In genomic region chr11:6889660-6890185, GRCm38 (mm10) we compare ENCODE assay signal across 14 mouse cellular contexts. TPM values are rescaled to one million over a fixed set of nuclear protein-coding genes. Genes with fewer than 3 reads are reported as not detected.
A peak's percentile ranks its signal among the peaks of the same experiment; 100 is the strongest.
DNase-seq lines count a peak whose midpoint lies in the region; ATAC-seq lines count a peak whose summit lies in the region.
"Had no signal": no experiment of that assay in that cellular context is flagged by ENCODE, and none has a peak within 500 bp of the region (broad histone marks: within the 10 kb centered on the region; RNA-seq: fewer than 3 reads in every experiment).

No protein-coding gene starts in this region.

- no peaks in the 10 kb centered on the region for H3K36me3 ChIP-seq in hindbrain, embryonic 13.5 days
- H3K36me3 ChIP-seq in hindbrain, embryonic 11.5 days (ENCODE audit: control insufficient read depth, insufficient read depth, low read length), result no peaks in the 10 kb centered on the region
- H3K36me3 ChIP-seq in neural tube, embryonic 13.5 days, result no peaks in the 10 kb centered on the region
- no peaks in the 10 kb centered on the region for H3K36me3 ChIP-seq in forebrain, embryonic 14.5 days (ENCODE audit: control insufficient read depth, insufficient read depth, low read length)
- H3K36me3 ChIP-seq: embryonic facial prominence, embryonic 10.5 days; heart, embryonic 10.5 days had no signal

- peaks cover 12% of the 10 kb centered on the region for H3K4me1 ChIP-seq in hindbrain, embryonic 13.5 days (replicated peaks)
- H3K4me1 ChIP-seq in hindbrain, embryonic 11.5 days (replicated peaks; ENCODE audit: control insufficient read depth, insufficient read depth, low read length), result no peaks in the 10 kb centered on the region
- 0 out of 2 replicates have a peak, but pooled peaks cover 5% of the 10 kb centered on the region for H3K4me1 ChIP-seq in neural tube, embryonic 13.5 days (replicated peaks)
- no peaks in the 10 kb centered on the region for H3K4me1 ChIP-seq in forebrain, embryonic 14.5 days (ENCODE audit: control insufficient read depth, insufficient read depth, low read length)
- H3K4me1 ChIP-seq: heart, embryonic 10.5 days; megakaryocyte, embryonic 14.5 days had no signal

- no peaks in the 10 kb centered on the region for H3K9me3 ChIP-seq in hindbrain, embryonic 13.5 days
- H3K9me3 ChIP-seq in hindbrain, embryonic 11.5 days (ENCODE audit: control insufficient read depth, low read length), result no peaks in the 10 kb centered on the region
- H3K9me3 ChIP-seq in neural tube, embryonic 13.5 days, result no peaks in the 10 kb centered on the region
- no peaks in the 10 kb centered on the region for H3K9me3 ChIP-seq in forebrain, embryonic 14.5 days (replicated peaks; ENCODE audit: control insufficient read depth, low read length)
- H3K9me3 ChIP-seq: embryonic facial prominence, embryonic 10.5 days; heart, embryonic 10.5 days had no signal

- H3K9ac ChIP-seq in hindbrain, embryonic 13.5 days, result no peak overlapping the region
- no peak overlapping the region for H3K9ac ChIP-seq in hindbrain, embryonic 11.5 days (ENCODE audit: low read depth, low read length)
- no peak overlapping the region for H3K9ac ChIP-seq in neural tube, embryonic 13.5 days
- H3K9ac ChIP-seq in forebrain, embryonic 14.5 days (ENCODE audit: low read length), result no peak overlapping the region
- H3K9ac ChIP-seq: liver, embryonic 14.5 days had no signal

- H3K4me3 ChIP-seq in hindbrain, embryonic 13.5 days, result no peak overlapping the region
- H3K4me3 ChIP-seq in hindbrain, embryonic 11.5 days (ENCODE audit: low read depth, low read length), result no peak overlapping the region
- no peak overlapping the region for H3K4me3 ChIP-seq in neural tube, embryonic 13.5 days
- no peak overlapping the region for H3K4me3 ChIP-seq in forebrain, embryonic 14.5 days (ENCODE audit: low read depth, low read length)
- H3K4me3 ChIP-seq: embryonic facial prominence, embryonic 10.5 days; heart, embryonic 10.5 days; megakaryocyte, embryonic 14.5 days had no signal

- 59% methylated on average over 8 of the region's 8 CpGs for WGBS in hindbrain, embryonic 13.5 days
- 70% methylated on average over 8 of the region's 8 CpGs for WGBS in hindbrain, embryonic 11.5 days
- WGBS in neural tube, embryonic 13.5 days, result 58% methylated on average over 8 of the region's 8 CpGs
- 71% methylated on average over 8 of the region's 8 CpGs for WGBS in forebrain, embryonic 14.5 days

- ATAC-seq in hindbrain, embryonic 13.5 days (ENCODE audit: low FRiP score), result peak; percentile 72; the same call in 1 of the 2 replicates
- no peak for ATAC-seq in hindbrain, embryonic 11.5 days (ENCODE audit: low FRiP score)
- ATAC-seq in neural tube, embryonic 13.5 days (ENCODE audit: low read depth), result peak; percentile 47
- ATAC-seq in forebrain, embryonic 14.5 days, result peak; percentile 80; the same call in 1 of the 2 replicates

- no peaks in the 10 kb centered on the region for H3K27me3 ChIP-seq in hindbrain, embryonic 13.5 days
- no peaks in the 10 kb centered on the region for H3K27me3 ChIP-seq in hindbrain, embryonic 11.5 days (ENCODE audit: control insufficient read depth, insufficient read depth, low read length)
- no peaks in the 10 kb centered on the region for H3K27me3 ChIP-seq in neural tube, embryonic 13.5 days
- no peaks in the 10 kb centered on the region for H3K27me3 ChIP-seq in forebrain, embryonic 14.5 days (replicated peaks; ENCODE audit: control insufficient read depth, insufficient read depth, low read length)
- H3K27me3 ChIP-seq: megakaryocyte, embryonic 14.5 days had no signal

- H3K4me2 ChIP-seq in hindbrain, embryonic 13.5 days, result no peak overlapping the region
- no peak overlapping the region for H3K4me2 ChIP-seq in hindbrain, embryonic 11.5 days (replicated peaks; ENCODE audit: low read depth, low read length)
- no peak overlapping the region for H3K4me2 ChIP-seq in neural tube, embryonic 13.5 days
- no peak overlapping the region for H3K4me2 ChIP-seq in forebrain, embryonic 14.5 days (ENCODE audit: low read length)

- no peak for DNase-seq in hindbrain, embryonic 11.5 days (ENCODE audit: low spot score)
- DNase-seq in neural tube, embryonic 10.5 days (ENCODE audit: extremely low spot score, low spot score), result no peak
- DNase-seq in forebrain, embryonic 14.5 days (ENCODE audit: low spot score), result peak; percentile 73
- peak; percentile 12 to 34 for DNase-seq in right cerebral cortex, postnatal 36 days (ENCODE audit: low spot score in 2 of 2)
- DNase-seq in adrenal gland, postnatal 14 days, result no peak
- DNase-seq in adrenal gland, postnatal 10 days, result no peak
- DNase-seq: kidney, postnatal 36 days had no signal

- peak overlapping the region; percentile 62 for H3K27ac ChIP-seq in hindbrain, embryonic 13.5 days
- H3K27ac ChIP-seq in hindbrain, embryonic 11.5 days (ENCODE audit: low read depth, low read length), result no peak overlapping the region
- 0 out of 2 replicates have a peak overlapping the region, but pooled peaks have one; percentile 33 for H3K27ac ChIP-seq in neural tube, embryonic 13.5 days (replicated peaks)
- H3K27ac ChIP-seq in forebrain, embryonic 14.5 days (ENCODE audit: low read depth, low read length), result no peak overlapping the region; the same call in 1 of the 2 replicates
- H3K27ac ChIP-seq: embryonic facial prominence, embryonic 10.5 days; heart, embryonic 10.5 days; liver, embryonic 14.5 days had no signal

RNA-seq across cellular contexts. Expression of gene Gm11983, which starts 52.3 kb away (rescaled TPM):
- not detected in 2 replicates for polyA plus RNA-seq in hindbrain, embryonic 13.5 days (2015; fragmentation: Nextera tagmentation; extraction: Ambion mirVana)
- not detected in 2 replicates for polyA plus RNA-seq in hindbrain, embryonic 11.5 days (2014; fragmentation: Nextera tagmentation; extraction: Ambion mirVana)
- polyA plus RNA-seq in neural tube, embryonic 13.5 days (2015; fragmentation: Nextera tagmentation; extraction: Ambion mirVana), result not detected in 2 replicates
- not detected in 2 replicates for polyA plus RNA-seq in forebrain, embryonic 14.5 days (2014; fragmentation: Nextera tagmentation; extraction: Ambion mirVana)
- not detected in 2 replicates for total RNA-seq in adrenal gland, postnatal 14 days (2021)
- total RNA-seq in adrenal gland, postnatal 10 days (2021), result not detected
- polyA plus RNA-seq: embryonic facial prominence, embryonic 10.5 days; heart, embryonic 10.5 days; liver, embryonic 14.5 days; urinary bladder, adult 2 months had no signal

Comparison
In these comparisons a context has a peak if more than half of its experiments do, and no peak if none do; other contexts are left out.
1. H3K27ac ChIP-seq: peak in hindbrain, embryonic 13.5 days (single experiment) and neural tube, embryonic 13.5 days (single experiment); none in hindbrain, embryonic 11.5 days (single experiment) and forebrain, embryonic 14.5 days (single experiment).
2. DNase-seq: peak in forebrain, embryonic 14.5 days (single experiment) and right cerebral cortex, postnatal 36 days (2 of 2); none in hindbrain, embryonic 11.5 days (single experiment), neural tube, embryonic 10.5 days (single experiment), adrenal gland, postnatal 14 days (single experiment) and adrenal gland, postnatal 10 days (single experiment).